Mouse (Mus musculus): ENCODE measurements around the gene Nfkbid.

GRCm38 (mm10) chr7:30474999-30475398 lies 53.5 kb downstream of the Nfkbid start:
- TF ChIP-seq CTCF (IDR thresholded peaks at IDR 0.05; ENCODE audit: borderline replicate concordance, extremely low read depth, insufficient read depth, insufficient read length) (no peak), POLR2A (IDR thresholded peaks at IDR 0.05; ENCODE audit: borderline replicate concordance, extremely low read depth, insufficient read depth, insufficient read length, poor library complexity, severe bottlenecking) (no peak)
